Mouse (Mus musculus) hindbrain, postnatal 0 days (tissue): ENCODE data around the gene Tnfrsf1a. TPM values are rescaled to one million over a fixed set of nuclear protein-coding genes. Genes with fewer than 3 reads are reported as not detected.

Experiments used
- ATAC-seq: fragments of 200-750 bp; cut with Nextera tagmentation; 2 replicates; pipeline ENCODE4 v1.8.0; 2017; ENCODE audit warnings: mild to moderate bottlenecking, moderate TSS enrichment, moderate library complexity
- DNase-seq: peaks from one replicate; pipeline ENCODE4 v3.0.0-alpha.2; 2015; ENCODE audit warnings: low spot score
- H3K27ac ChIP-seq: fragments of 300-500 bp; sonication (generic); 2 replicates; pipeline ENCODE4 v1.5.1; 2014; ENCODE audit warnings: mild to moderate bottlenecking
- H3K27me3 ChIP-seq: fragments of 300-500 bp; sonication (generic); 2 replicates; pipeline ENCODE4 v1.6.1; 2014; ENCODE audit warnings: low read length, mixed read lengths; ENCODE audit not compliant: insufficient read depth
- H3K36me3 ChIP-seq: fragments of 300-500 bp; sonication (generic); 2 replicates; pipeline ENCODE4 v1.6.1; 2014; ENCODE audit warnings: low read length, mixed read lengths; ENCODE audit not compliant: insufficient read depth
- H3K4me1 ChIP-seq: fragments of 300-500 bp; sonication (generic); 2 replicates; pipeline ENCODE4 v1.6.1; 2014; ENCODE audit warnings: antibody characterized with exemption, low read length, mixed read lengths; ENCODE audit not compliant: insufficient read depth
- H3K4me2 ChIP-seq: fragments of 300-500 bp; sonication (generic); 2 replicates; pipeline ENCODE4 v1.6.1; 2014; ENCODE audit warnings: low read depth, mild to moderate bottlenecking, low read length, moderate library complexity, mixed read lengths
- H3K4me3 ChIP-seq: fragments of 300-500 bp; sonication (generic); 2 replicates; pipeline ENCODE4 v1.5.1; 2014; ENCODE audit warnings: low read length
- H3K9ac ChIP-seq: fragments of 300-500 bp; sonication (generic); replicated peaks from 2 replicates; pipeline ENCODE4 v1.6.1; 2014; ENCODE audit warnings: mild to moderate bottlenecking, low read length, moderate library complexity, mixed read lengths
- H3K9me3 ChIP-seq: fragments of 300-500 bp; sonication (generic); 2 replicates; pipeline ENCODE4 v1.6.1; 2016; ENCODE audit warnings: low read length, mixed read lengths
- CTCF ChIP-seq: IDR thresholded peaks from 2 replicates; pipeline ENCODE4 v1.5.1; 2016; ENCODE audit warnings: antibody characterized with exemption, control low read depth, low read depth
- WGBS: fragments of 180-500 bp; shearing (Covaris S2); extraction: QIAGEN DNeasy Blood & Tissue Kit; methylation state at CpG from one replicate; pipeline ENCODE4 v1.1.7; 2014; 5-methylcytosine and 5-hydroxymethylcytosine counted together
- polyA plus RNA-seq: library from polyadenylated mRNA; unstranded; fragments of >200 nt; fragmentation: Nextera tagmentation; extraction: Ambion mirVana; gene quantifications from 2 replicates; pipeline ENCODE4 v1.2.1, GENCODE M21; 2015
- total RNA-seq: library from RNA; depleted of rRNA; stranded (reverse); fragments of >200 nt; gene quantifications from 2 replicates; pipeline ENCODE4 v1.2.3, GENCODE M21; 2014

The Tnfrsf1a gene
- total and polyA plus RNA-seq, 2 experiments from 2014 or later, result 16.3 to 18.0 TPM

DNA sequence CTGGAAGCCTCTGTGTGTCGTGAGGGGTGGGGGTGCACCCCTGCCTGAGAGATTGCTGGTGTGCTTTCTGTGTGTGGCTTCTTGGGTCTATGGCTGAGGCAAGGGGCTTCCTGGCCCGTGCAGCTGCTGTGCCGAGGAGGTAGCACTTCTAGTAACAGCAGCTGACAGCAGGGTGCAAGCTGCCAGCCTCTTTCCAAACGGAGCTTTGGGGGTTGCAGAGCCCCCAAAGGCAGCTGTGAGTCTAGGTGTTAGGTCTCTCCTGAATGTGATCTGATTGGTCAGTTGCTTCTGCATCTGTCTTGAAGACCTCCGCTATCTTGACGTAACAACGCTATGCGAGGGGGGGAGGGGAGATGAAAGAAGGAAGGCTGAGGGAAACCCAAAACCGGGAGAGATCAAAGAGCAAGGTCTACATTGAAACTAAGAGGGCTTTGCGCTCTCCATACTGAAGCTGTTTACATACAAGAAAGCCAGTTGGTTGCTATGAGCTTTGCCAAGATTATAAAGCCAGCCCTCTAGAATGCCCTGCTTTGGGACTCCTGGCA is 6.1 kb downstream of the Tnfrsf1a start:
- Histone ChIP-seq H3K4me2 (peak overlapping the region; percentile 27), H3K36me3 (0 out of 2 replicates have a peak, but pooled peaks cover 6% of the 10 kb centered on the region), H3K9ac (no peak overlapping the region), H3K4me3 (no peak overlapping the region), H3K27me3 (no peaks in the 10 kb centered on the region), H3K4me1 (peaks cover 15% of the 10 kb centered on the region; the same call in 1 of the 2 replicates), H3K27ac (peak overlapping the region; percentile 26; the same call in 1 of the 2 replicates), H3K9me3 (no peaks in the 10 kb centered on the region)
- no peak for TF ChIP-seq CTCF
- ATAC-seq (no peak), DNase-seq (no peak)
- WGBS, result 11% methylated on average over 10 of the region's 10 CpGs

DNA sequence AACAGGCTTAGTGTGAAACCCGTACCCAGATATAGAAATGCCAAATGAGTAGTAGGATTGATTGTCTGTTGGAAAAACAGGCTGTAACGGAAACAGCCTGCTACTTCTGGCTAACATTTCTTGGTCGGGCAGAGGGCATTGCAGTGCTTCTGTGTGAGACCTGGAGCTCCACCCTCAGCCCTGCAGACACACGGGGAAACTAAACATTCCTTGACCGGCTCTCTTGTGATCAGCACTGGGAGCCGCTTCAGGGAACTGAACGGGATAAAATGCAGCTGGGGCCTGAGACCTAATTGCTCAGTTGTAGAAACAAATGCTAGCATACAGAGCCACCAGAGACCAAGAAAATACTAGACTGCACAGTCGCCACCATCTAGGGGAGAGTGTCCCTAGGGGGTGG is 7.1 kb downstream of the Tnfrsf1a start:
- peaks cover 15% of the 10 kb centered on the region; the same call in 1 of the 2 replicates for H3K4me1 ChIP-seq
- no peak for TF ChIP-seq CTCF
- no peaks in the 10 kb centered on the region for H3K27me3 ChIP-seq
- H3K9ac ChIP-seq, result no peak overlapping the region
- no peaks in the 10 kb centered on the region for H3K9me3 ChIP-seq
- no peak overlapping the region for H3K4me2 ChIP-seq
- H3K4me3 ChIP-seq, result no peak overlapping the region
- H3K36me3 ChIP-seq, result 0 out of 2 replicates have a peak, but pooled peaks cover 6% of the 10 kb centered on the region
- 51% methylated on average over 8 of the region's 8 CpGs for WGBS
- DNase-seq (no peak), ATAC-seq (no peak)
- no peak overlapping the region for H3K27ac ChIP-seq

DNA sequence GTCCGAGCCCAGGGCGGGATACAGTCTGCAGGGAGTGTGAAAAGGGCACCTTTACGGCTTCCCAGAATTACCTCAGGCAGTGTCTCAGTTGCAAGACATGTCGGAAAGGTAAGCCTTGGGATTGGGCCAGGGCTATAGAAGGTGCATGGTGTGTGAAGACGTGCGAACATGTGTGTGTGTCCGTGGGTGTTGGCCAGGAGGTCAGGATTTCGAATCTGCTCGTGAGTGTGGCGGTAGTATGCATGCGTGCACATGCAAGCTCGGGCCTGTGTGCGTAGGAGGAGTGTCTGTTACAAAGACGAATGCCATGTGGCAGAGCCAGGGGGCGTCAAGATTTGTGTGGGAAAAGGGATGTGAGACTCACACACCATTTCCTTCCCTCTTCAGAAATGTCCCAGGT is 8.2 kb downstream of the Tnfrsf1a start:
- WGBS, result 93% methylated on average over 15 of the region's 15 CpGs
- no peak overlapping the region for H3K4me3 ChIP-seq
- H3K36me3 ChIP-seq, result 0 out of 2 replicates have a peak, but pooled peaks cover 6% of the 10 kb centered on the region
- no peak overlapping the region for H3K27ac ChIP-seq
- no peak overlapping the region for H3K4me2 ChIP-seq
- no peak for TF ChIP-seq CTCF
- H3K9me3 ChIP-seq, result no peaks in the 10 kb centered on the region
- no peak for DNase-seq
- H3K27me3 ChIP-seq, result peaks cover 1% of the 10 kb centered on the region; the same call in 1 of the 2 replicates
- ATAC-seq, result no peak
- no peak overlapping the region for H3K9ac ChIP-seq
- H3K4me1 ChIP-seq, result peaks cover 19% of the 10 kb centered on the region; the same call in 1 of the 2 replicates

DNA sequence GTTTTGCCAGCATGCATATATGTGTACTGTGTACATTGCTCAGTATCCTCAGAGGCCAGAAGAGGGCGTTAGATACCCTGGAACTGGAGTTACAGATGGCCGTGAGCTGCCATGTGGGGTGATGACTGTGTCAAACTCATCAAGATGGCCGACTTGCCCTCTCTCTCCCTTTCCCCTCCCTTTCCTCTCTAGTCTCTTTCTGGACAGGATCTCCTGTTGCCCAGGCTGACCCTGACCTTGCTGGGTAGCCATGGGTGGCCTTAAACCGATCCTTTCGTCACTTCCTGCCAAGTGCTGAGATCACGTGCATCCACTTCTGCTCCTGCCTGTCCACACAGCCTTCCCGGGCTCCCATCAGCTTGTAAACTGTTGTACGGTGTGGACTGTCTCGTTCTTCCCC is 10.8 kb downstream of the Tnfrsf1a start:
- no peaks in the 10 kb centered on the region for H3K9me3 ChIP-seq
- H3K9ac ChIP-seq, result no peak overlapping the region
- no peak for DNase-seq
- H3K4me3 ChIP-seq, result no peak overlapping the region
- no peak overlapping the region for H3K4me2 ChIP-seq
- 0 out of 2 replicates have a peak, but pooled peaks cover 6% of the 10 kb centered on the region for H3K36me3 ChIP-seq
- 50% methylated on average over 9 of the region's 9 CpGs for WGBS
- peaks cover 13% of the 10 kb centered on the region for H3K27me3 ChIP-seq
- peaks cover 13% of the 10 kb centered on the region; the same call in 1 of the 2 replicates for H3K4me1 ChIP-seq
- no peak for ATAC-seq
- no peak overlapping the region for H3K27ac ChIP-seq
- TF ChIP-seq CTCF, result peak; percentile 17; the same call in 1 of the 2 replicates

DNA sequence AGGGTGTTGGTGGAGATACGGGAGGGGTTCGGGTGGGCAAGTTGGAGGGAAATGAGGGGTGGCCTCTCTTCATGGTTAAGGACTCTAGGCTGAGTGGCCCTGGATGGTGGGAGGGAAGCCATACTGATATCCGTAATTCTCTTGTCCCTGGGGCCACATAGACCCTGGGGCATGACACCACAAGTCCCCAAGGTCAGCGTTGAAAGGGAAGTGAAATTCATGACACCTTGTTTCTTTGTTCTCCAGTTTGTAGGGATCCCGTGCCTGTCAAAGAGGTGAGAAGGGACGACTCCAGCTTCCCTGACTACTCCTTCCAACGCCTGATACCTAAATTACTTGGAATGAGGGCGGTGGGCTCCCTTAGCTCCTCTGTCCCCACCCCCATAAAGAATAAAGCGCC is 11.7 kb downstream of the Tnfrsf1a start:
- no peak overlapping the region for H3K4me2 ChIP-seq
- H3K27me3 ChIP-seq, result peaks cover 13% of the 10 kb centered on the region
- H3K4me3 ChIP-seq, result no peak overlapping the region
- ATAC-seq (no peak), DNase-seq (no peak)
- H3K27ac ChIP-seq, result no peak overlapping the region
- no peaks in the 10 kb centered on the region for H3K9me3 ChIP-seq
- H3K4me1 ChIP-seq, result peaks cover 8% of the 10 kb centered on the region; the same call in 1 of the 2 replicates
- H3K36me3 ChIP-seq, result 0 out of 2 replicates have a peak, but pooled peaks cover 6% of the 10 kb centered on the region
- no peak for TF ChIP-seq CTCF
- WGBS, result 51% methylated on average over 9 of the region's 9 CpGs
- H3K9ac ChIP-seq, result no peak overlapping the region

DNA sequence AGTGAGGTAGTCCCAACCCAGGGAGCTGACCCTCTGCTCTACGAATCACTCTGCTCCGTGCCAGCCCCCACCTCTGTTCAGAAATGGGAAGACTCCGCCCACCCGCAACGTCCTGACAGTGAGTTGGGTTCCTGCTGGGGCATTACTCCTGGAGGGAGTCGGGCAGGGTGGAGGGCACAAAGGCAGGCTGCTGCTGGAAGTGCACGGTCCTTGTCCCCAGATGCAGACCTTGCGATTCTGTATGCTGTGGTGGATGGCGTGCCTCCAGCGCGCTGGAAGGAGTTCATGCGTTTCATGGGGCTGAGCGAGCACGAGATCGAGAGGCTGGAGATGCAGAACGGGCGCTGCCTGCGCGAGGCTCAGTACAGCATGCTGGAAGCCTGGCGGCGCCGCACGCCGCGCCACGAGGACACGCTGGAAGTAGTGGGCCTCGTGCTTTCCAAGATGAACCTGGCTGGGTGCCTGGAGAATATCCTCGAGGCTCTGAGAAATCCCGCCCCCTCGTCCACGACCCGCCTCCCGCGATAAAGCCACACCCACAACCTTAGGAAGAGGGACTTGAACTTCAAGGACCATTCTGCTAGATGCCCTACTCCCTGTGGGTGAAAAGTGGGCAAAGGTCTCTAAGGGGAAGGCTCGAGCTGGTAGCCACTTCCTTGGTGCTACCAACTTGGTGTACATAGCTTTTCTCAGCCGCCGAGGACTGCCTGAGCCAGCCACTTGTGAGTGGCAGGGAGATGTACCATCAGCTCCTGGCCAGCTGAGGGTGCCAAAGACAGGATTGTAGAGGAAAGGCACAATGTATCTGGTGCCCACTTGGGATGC is 12.5 kb downstream of the Tnfrsf1a start:
- Histone ChIP-seq H3K27me3 (peaks cover 13% of the 10 kb centered on the region), H3K9ac (0 out of 2 replicates have a peak overlapping the region, but pooled peaks have one; percentile 23), H3K4me3 (peak overlapping the region; percentile 30), H3K9me3 (no peaks in the 10 kb centered on the region), H3K4me2 (peak overlapping the region; percentile 51), H3K4me1 (peaks cover 8% of the 10 kb centered on the region; the same call in 1 of the 2 replicates), H3K27ac (no peak overlapping the region), H3K36me3 (0 out of 2 replicates have a peak, but pooled peaks cover 6% of the 10 kb centered on the region)
- peak; percentile 70 for TF ChIP-seq CTCF
- DNase-seq (peak; percentile 73), ATAC-seq (peak; percentile 71)
- 12% methylated on average over 38 of the region's 38 CpGs for WGBS
